Mouse (Mus musculus): ENCODE measurements at regions not wholly inside any gene's neighbourhood (a gene's known extent, or its start where the extent isn't known, plus 50 kb on each side); places are given as distances from the start of the nearest gene placed in this dataset.
A peak's percentile ranks its signal among the peaks of the same experiment; 100 is the strongest.

GRCm38 (mm10) chr4:75213176-75213476, 65.0 kb downstream of the Dmac1 start:
- DNase-seq (ENCODE audit: extremely low spot score in 1 of 2, low spot score in 1 of 2): no peak

- DNase-seq (ENCODE audit: extremely low spot score in 1 of 2, low spot score in 1 of 2): peak; percentile 29 to 69
Measured at GRCm38 (mm10) chr4:75212396-75213175, 65.5 kb downstream of the Dmac1 start.
